Mouse (Mus musculus) embryonic fibroblast, embryonic 13.5 days (primary cell): ENCODE data around the gene Six6.

Source experiments
- CTCF ChIP-seq: IDR thresholded peaks from 2 replicates; pipeline ENCODE4 v1.5.1; 2011; ENCODE audit warnings: mild to moderate bottlenecking, control low read depth, low read length, moderate library complexity, borderline replicate concordance; ENCODE audit not compliant: insufficient read depth
- POLR2A ChIP-seq: IDR thresholded peaks from 2 replicates; pipeline ENCODE4 v1.6.1; 2011; ENCODE audit warnings: low read depth, mild to moderate bottlenecking, control low read depth, low read length, moderate library complexity

DNA sequence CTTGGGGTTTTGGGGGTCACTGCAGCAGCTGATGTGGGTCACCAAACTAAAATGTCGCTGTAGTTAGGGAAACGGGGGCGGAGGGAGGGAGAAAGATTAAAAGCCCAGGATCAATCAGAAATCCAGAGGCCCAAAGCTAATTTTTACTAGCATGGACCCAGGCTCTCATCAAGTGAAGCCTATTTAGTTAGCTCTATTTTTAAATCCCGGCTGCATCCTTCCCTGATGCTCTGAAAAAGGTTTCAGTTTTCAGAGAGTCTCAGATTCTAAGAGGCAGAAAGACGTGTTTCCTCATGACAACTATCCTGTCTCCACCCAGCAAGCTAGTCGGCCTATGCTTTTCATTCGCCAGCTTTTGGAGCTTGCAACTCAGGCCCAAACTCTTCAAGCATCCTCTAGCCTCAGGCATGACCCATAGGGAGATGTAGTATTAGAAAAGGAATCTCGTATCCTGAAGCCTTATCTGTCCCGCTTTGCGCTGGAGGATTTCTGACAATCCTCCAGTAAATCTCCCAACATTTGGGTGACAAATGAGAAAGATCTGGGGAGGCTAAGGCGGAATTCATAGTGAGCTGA lies 1.2 kb downstream of the Six6 start:
- TF ChIP-seq CTCF (no peak), POLR2A (no peak)
